Mouse (Mus musculus) right cerebral cortex, postnatal 4 days (tissue): ENCODE measurements around the gene Tmeff1.

Experiments
- DNase-seq: peaks from one replicate; pipeline ENCODE4 v3.0.0-alpha.2; 2022

Gene Tmeff1

GRCm38 (mm10) chr4:48584421-48585240, at the start of gene Tmeff1:
Gene Tmeff1 (plus strand): TSS chr4:48585174.
- peak; percentile 77 for DNase-seq

GRCm38 (mm10) chr4:48536275-48536674, 48.7 kb upstream of the Tmeff1 start:
- no peak for DNase-seq

DNA sequence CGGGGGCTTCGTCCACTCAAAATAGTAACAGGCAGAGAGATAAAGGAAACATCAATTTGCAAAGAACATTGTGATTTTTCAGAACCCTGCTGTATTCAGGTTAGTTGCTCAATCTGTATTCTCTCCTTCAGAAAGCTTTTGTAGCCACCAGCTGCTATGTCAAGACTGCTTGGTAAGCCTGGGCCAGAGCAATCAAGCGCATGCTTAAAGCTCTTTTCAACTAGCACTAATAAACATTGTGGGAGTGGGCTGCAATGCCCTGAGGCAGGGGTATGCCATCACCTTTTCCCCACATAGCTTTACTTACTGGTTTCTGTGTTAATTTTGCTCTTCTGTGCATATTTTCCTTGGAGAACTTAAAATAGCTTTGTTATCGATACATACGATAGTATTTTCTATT, 48.0 kb upstream of the Tmeff1 start:
- DNase-seq: no peak

- no peak for DNase-seq
Observed at GRCm38 (mm10) chr4:48538581-48538980, 46.4 kb upstream of the Tmeff1 start.

- peak; percentile 56 for DNase-seq
Observed at GRCm38 (mm10) chr4:48539841-48540575, 45.0 kb upstream of the Tmeff1 start, which contains the start of gene Msantd3. Gene Msantd3 (plus strand): TSS chr4:48539935.

- peak; percentile 47 for DNase-seq
Observed at GRCm38 (mm10) chr4:48540576-48541111, 44.3 kb upstream of the Tmeff1 start.

DNA sequence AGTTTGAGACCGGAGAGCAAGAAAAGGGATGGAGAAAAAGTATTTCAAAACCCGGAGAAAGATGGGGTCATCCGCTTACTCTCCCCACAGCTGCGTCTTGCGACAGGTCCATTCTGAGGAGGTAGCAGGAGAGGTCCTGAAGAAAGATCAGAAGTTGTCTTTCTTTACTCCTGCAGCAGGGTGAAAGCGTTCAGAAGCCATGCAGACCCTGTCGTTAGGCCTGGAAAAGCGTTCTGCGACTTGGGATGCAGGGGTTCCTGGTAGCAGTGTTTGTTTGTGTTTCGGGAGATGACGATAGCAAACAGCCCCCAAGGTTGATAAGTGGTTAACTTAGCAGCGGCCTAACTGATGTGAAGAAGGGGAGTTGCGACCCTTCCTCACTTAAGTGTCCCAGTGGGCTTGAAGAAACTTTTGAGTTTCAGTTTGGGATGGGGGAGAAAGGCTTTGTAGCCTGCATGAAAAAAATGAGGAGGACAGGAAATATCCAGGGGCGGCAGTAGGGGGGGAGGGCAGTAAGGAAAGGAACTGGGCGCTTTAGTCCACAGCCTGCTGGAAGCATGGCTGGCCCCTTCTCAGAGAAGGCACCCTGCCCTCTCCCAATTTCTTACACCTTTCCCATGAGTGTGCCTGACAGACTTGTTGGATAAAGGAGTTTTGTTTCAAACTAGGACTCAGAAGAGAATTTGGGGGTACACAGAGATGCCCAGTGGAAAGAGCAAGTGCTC, 43.3 kb upstream of the Tmeff1 start:
- no peak for DNase-seq

DNA sequence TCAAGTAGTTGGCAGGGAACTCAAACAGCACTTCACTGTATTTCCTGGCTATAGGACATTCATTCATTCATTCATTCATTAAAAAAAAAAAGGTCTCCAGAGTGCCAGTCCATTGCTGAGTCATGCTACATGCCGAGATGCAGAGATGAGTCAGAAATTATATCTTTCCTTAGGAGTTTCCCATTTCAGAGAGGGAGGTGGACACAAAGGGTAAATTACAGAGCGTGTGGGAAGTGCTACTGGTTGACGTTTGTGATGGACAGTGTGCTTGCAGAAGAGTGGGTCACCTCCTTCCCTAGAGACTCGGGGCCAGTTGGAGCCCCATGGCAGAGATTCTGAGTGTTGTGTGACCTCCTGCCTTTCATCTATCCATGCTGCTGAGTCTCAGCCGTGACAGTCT, 42.6 kb upstream of the Tmeff1 start:
- no peak for DNase-seq

- DNase-seq: no peak
Observed at GRCm38 (mm10) chr4:48543071-48543865, 41.7 kb upstream of the Tmeff1 start.

DNA sequence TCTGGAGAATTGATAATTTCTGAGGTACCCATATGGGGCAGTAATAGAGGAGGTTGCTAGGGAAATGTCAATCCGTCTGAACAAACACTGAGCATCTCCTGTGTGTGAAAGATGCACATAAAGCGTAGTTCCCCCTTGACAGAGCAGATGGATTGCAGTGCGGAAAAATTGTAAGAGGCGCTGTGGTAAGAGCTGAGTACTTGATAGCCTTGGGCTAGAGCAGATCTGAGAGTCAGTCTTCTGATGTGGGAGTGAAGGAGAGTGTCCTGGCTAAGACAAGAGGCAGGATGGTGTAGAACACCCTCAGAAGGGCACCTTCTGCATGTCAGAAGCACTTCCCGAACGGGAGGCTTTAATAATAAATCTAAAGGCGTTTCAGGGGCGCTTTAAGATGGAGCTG, 40.8 kb upstream of the Tmeff1 start:
- no peak for DNase-seq

DNA sequence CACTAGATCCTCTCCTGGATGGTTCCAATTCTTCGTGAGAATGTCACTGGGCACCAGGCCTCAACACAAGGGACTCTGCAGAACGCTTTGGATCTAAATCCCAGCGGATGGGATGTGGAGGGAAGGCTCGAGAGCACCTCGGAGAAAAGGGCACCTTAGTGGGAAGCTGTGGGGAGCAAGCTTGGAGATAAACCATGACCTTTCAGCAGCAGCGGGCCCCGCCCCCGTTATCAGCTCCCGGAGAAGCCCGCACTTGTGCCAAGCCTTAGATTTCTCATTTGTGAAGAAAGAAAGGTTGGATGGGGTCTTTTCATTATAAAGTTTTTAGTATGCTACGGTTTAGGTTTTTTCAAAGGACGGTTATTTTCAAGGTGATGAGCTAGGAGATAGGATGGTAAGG, 39.0 kb upstream of the Tmeff1 start:
- no peak for DNase-seq

DNA sequence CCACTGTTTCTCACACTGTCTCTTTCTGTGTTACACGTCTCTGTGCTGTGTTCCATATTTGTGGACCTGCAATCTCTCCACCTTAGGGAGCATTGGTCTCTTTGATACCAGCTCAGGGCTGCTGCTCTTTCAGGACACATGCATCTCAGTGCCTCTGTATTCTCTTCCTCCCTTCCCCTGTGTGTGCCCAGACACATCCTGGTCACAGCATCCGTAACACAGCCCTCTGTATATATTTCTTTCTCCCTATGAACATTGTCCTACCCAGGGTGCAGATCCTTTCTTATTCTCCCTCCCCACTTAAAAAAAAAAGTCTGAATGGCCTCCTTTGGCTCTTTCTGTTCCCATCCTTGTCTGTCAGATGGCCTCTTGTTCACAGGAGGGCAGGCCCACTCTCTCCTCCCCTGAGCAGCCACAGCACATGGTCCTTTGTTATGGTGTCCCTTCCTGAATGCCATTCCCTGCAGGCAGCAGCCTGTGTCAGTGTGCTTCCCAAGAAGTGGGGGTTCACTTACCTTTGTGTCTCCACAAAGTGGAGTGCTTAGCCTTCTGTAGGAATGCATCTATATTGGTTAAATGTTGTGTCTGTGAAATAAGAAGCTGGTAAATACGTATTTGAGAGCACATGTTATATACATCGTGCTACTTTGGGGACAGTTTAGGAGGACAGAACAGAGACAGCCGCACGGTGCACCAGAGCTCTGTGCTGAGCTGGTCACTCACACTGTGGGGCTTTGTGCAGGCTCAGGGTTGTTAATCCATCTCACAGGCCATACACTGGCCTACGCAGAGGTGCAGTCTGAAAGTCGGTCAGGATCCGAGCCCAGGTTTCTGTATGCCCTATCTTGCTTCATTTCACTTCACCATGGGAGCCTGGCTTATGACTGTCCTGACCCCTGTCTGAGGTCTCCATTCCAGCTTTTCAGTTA, 38.1 kb upstream of the Tmeff1 start:
- DNase-seq: no peak

DNA sequence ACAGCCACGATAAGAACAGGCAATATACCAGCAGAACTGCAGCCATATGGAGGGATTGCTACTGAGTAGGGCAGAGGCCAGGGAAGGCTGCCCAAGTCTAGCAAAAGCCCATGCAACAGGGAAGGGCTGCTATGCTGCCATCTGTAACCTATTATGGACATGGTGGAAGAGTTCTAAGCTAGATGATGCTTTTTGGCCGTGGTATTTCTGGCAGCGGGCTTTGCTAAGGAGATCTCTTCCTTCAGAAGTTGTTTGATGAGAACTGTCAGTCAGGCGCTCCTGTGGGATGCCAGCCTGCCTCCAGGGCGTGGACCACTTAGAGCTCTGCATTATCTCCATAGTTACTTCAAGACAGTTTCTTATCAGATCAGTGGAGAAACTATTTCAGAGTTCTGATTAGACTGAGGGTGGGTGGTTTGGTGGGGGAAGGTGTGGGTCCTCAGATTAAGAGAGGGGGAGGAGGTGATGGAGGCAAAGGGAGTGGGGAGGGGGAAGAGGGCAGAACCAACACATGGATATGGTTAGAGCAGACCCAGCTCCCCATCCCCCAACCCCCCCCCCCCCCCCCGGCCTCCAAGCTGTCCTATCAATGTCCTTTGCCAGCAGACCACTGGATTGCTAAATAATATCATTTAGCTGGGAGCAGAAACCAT, 36.5 kb upstream of the Tmeff1 start:
- DNase-seq: no peak

- no peak for DNase-seq
Observed at GRCm38 (mm10) chr4:48549661-48550060, 35.3 kb upstream of the Tmeff1 start.

DNA sequence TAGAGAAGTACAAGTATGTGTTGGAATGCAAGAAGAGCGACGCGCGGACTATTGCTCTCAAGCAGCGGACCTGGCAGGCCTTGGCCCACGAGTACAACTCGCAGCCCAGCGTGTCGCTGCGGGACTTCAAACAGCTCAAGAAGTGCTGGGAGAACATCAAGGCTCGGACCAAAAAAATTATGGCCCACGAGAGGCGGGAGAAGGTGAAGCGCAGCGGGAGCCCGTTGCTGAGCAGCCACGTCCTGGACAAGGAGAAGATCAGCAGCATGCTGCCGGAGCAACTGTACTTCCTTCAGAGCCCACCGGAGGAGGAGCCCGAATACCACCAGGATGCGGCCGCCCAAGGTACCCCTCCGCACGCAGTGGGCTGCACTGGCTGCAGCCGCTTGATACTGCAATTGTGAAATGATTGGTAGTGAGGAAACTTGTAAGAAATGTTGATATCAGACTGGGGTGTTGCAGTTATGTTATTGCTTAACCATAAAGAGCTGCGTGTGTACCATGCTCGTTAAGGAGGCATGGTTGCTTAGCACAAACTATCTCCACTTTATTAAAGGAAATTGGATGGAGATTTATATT, 32.4 kb upstream of the Tmeff1 start:
- no peak for DNase-seq

DNA sequence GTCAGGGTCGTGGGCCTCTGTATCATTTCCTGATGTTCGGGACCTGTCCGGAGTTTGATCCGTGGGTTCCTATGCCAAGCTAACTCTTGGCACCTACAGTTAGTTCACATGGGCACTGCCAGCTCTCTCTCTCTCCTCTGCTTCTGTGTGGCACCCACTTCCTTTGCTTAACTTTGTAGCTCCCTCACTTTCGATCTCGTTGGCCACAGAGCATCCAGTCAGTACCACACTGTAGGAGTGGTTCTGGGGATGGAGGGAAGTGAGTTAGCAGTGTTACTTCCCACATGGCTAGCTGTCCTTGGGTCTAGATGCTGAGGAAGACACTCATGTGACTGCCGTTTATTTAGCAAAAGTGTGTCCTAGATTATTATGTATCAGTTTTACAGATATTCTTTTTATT, 30.8 kb upstream of the Tmeff1 start:
- no peak for DNase-seq

- peak; percentile 62 for DNase-seq
Observed at GRCm38 (mm10) chr4:48555729-48556128, 29.2 kb upstream of the Tmeff1 start.

- DNase-seq: no peak
Observed at GRCm38 (mm10) chr4:48559652-48560051, 25.3 kb upstream of the Tmeff1 start.

DNA sequence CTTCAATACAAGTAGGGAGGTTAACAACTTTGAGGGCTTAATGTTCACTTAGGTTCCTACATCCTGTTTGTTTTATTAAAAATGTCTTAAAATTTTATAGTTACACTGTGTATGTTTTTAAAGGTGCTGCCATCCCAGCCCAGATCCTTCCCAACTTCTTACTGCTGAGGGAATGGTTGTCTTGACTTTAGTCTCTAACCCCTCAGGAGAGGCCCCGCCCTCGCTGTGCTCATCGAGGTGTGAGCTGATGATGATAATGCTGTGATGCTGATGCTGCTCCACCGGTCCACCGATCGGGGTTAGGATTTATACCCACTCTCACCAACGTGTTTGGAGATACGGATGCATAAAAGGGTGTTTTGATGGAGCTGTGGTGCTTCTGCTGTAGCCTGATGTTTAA, 23.1 kb upstream of the Tmeff1 start:
- no peak for DNase-seq

DNA sequence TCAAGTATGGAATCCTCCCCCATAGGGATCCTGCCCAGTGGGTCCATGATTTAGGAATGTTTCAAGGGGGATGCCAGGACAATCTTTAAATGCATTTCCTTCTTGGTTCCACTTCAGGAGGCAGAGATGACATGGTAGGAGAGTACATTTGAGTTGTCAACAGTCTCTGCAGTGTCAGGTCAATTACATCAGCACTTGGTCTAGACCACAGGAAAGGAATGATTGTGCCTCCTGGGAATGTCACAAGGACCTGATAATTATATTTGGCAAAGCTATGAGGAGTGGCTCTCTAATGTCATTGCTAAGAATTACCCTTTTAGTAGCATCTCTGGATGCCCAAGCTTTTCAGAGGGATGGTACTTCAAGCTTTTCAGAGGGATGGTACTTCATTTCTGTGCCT, 20.0 kb upstream of the Tmeff1 start:
- no peak for DNase-seq
